Mouse (Mus musculus) ES-E14 (cell line): ENCODE results near the gene Nanos3.

ENCODE experiments used
- CHD2 ChIP-seq: IDR thresholded peaks from 2 replicates; pipeline ENCODE4 v1.6.1; 2014; ENCODE audit warnings: mild to moderate bottlenecking, low read depth, low read length, inconsistent platforms
- HCFC1 ChIP-seq: IDR thresholded peaks from 2 replicates; pipeline ENCODE4 v1.6.1; 2012; ENCODE audit warnings: low read length, inconsistent platforms, borderline replicate concordance; ENCODE audit not compliant: insufficient read depth
- ZC3H11A ChIP-seq: IDR thresholded peaks from 2 replicates; pipeline ENCODE4 v1.6.1; 2012; ENCODE audit warnings: low read depth, mild to moderate bottlenecking, inconsistent platforms, low read length, borderline replicate concordance
- ZNF384 ChIP-seq: IDR thresholded peaks from 2 replicates; pipeline ENCODE4 v1.6.1; 2012; ENCODE audit warnings: low read depth, low read length, inconsistent platforms

- TF ChIP-seq HCFC1 (no peak), CHD2 (no peak), ZNF384 (no peak), ZC3H11A (no peak)
These were observed 4.6 kb upstream of the Nanos3 start for GRCm38 (mm10) chr8:84189603-84190002.
